Mouse (Mus musculus) spleen, adult 2 months (tissue): ENCODE results near the gene Rasl12. TPM values are rescaled to one million over a fixed set of nuclear protein-coding genes. Genes with fewer than 3 reads are reported as not detected.

Source experiments
- DNase-seq, 2 experiments: peaks; one replicate each; pipeline versions ENCODE4 v3.0.0 to v3.0.0-alpha.2; 2012 to 2021; ENCODE audit warnings: low spot score in 2 of 2, low read depth in 1 of 2
- H3K27ac ChIP-seq: fragments of 200-500 bp; 2 replicates; pipeline ENCODE4 v1.5.1; 2012; ENCODE audit warnings: low read length, inconsistent platforms; ENCODE audit not compliant: insufficient read depth
- H3K27me3 ChIP-seq: fragments of 200-500 bp; 2 replicates; pipeline ENCODE4 v1.6.1; 2012; ENCODE audit warnings: mild to moderate bottlenecking, moderate library complexity, low read length, inconsistent platforms; ENCODE audit not compliant: control insufficient read depth, insufficient read depth
- H3K36me3 ChIP-seq: fragments of 200-500 bp; 2 replicates; pipeline ENCODE4 v1.6.1; 2012; ENCODE audit warnings: mild to moderate bottlenecking, low read length, inconsistent platforms; ENCODE audit not compliant: control insufficient read depth, insufficient read depth
- H3K4me1 ChIP-seq: fragments of 200-500 bp; 2 replicates; pipeline ENCODE4 v1.6.1; 2011; ENCODE audit warnings: inconsistent platforms; ENCODE audit not compliant: control insufficient read depth, insufficient read depth, insufficient read length
- H3K4me3 ChIP-seq: fragments of 200-500 bp; 2 replicates; pipeline ENCODE4 v1.5.1; 2011; ENCODE audit warnings: mild to moderate bottlenecking, inconsistent platforms; ENCODE audit not compliant: insufficient read depth, insufficient read length; ENCODE audit errors: extremely low read depth
- CTCF ChIP-seq: fragments of 200-500 bp; IDR thresholded peaks from 2 replicates; pipeline ENCODE4 v1.5.1; 2011; ENCODE audit warnings: mild to moderate bottlenecking, inconsistent platforms; ENCODE audit not compliant: insufficient read depth, insufficient read length, insufficient replicate concordance; ENCODE audit errors: extremely low read depth
- POLR2A ChIP-seq: fragments of 200-500 bp; IDR thresholded peaks from 2 replicates; pipeline ENCODE4 v1.6.1; 2011; ENCODE audit warnings: low read depth, low read length, inconsistent platforms
- WGBS: fragments of 180-500 bp; shearing (Covaris S2); methylation state at CpG from one replicate; pipeline ENCODE4 v1.1.7; 2018; 5-methylcytosine and 5-hydroxymethylcytosine counted together
- polyA plus RNA-seq: library from polyadenylated mRNA; depleted of rRNA; stranded (reverse); fragments of >200 nt; gene quantifications from 2 replicates; pipeline ENCODE4 v1.2.3, GENCODE M21; 2012; rRNA removed

The Rasl12 gene
- polyA plus RNA-seq, 1 experiment = 4.8 TPM

- H3K27me3 ChIP-seq = no peaks in the 10 kb centered on the region
- peaks cover 15% of the 10 kb centered on the region for H3K36me3 ChIP-seq
- H3K4me3 ChIP-seq = no peak overlapping the region
- no peak for DNase-seq
- no peak for TF ChIP-seq POLR2A
- no peak for TF ChIP-seq CTCF
- WGBS = 72% methylated on average over 6 of the region's 6 CpGs
- H3K4me1 ChIP-seq = peaks cover 4% of the 10 kb centered on the region; the same call in 1 of the 2 replicates
- no peak overlapping the region for H3K27ac ChIP-seq
Measured at GRCm38 (mm10) chr9:65464161-65464560, 65.9 kb downstream of the Rasl12 start.

Other genes starting within 250 kb of the Rasl12 start
- 7.4 and 9.1 TPM in 2 replicates for gene Parp16, start 203.2 kb upstream of the Rasl12 start, polyA plus RNA-seq
- gene Cilp, start 133.3 kb upstream of the Rasl12 start, polyA plus RNA-seq = 2.5 and 4.1 TPM in 2 replicates
- 4.0 and 5.0 TPM in 2 replicates for gene Clpx, start 104.2 kb upstream of the Rasl12 start, polyA plus RNA-seq
- 9.9 and 15.7 TPM in 2 replicates for gene Pdcd7, start 52.4 kb upstream of the Rasl12 start, polyA plus RNA-seq
- gene Ubap1l, start 37.5 kb upstream of the Rasl12 start, polyA plus RNA-seq = 0.41 and 0.54 TPM in 2 replicates
- gene Kbtbd13, start 6.9 kb upstream of the Rasl12 start, polyA plus RNA-seq = 0.05 TPM in 2 replicates
- gene Slc51b, start 24.4 kb downstream of the Rasl12 start, polyA plus RNA-seq = not detected in 2 replicates
- gene Mtfmt, start 37.3 kb downstream of the Rasl12 start, polyA plus RNA-seq = 7.8 and 9.5 TPM in 2 replicates
- 14.1 TPM in 2 replicates for gene Spg21, start 62.4 kb downstream of the Rasl12 start, polyA plus RNA-seq
- 0.11 and 0.14 TPM in 2 replicates for gene Ankdd1a, start 121.7 kb downstream of the Rasl12 start, polyA plus RNA-seq
- 55.8 and 61.8 TPM in 2 replicates for gene Plekho2, start 181.5 kb downstream of the Rasl12 start, polyA plus RNA-seq
- 4.3 and 6.4 TPM in 2 replicates for gene Pif1, start 188.7 kb downstream of the Rasl12 start, polyA plus RNA-seq
- 13.9 and 17.9 TPM in 2 replicates for gene Rbpms2, start 231.1 kb downstream of the Rasl12 start, polyA plus RNA-seq